Mouse (Mus musculus) liver, adult 2 months (tissue): ENCODE measurements around the gene Cyp1a2.

Source experiments
- CTCF ChIP-seq: fragments of 200-500 bp; IDR thresholded peaks from 2 replicates; pipeline ENCODE4 v1.5.1; 2011; ENCODE audit warnings: low read depth, low read length, control low read depth
- POLR2A ChIP-seq: fragments of 200-500 bp; IDR thresholded peaks from 2 replicates; pipeline ENCODE4 v1.6.1; 2011; ENCODE audit warnings: low read length, control low read depth; ENCODE audit not compliant: insufficient read depth; ENCODE audit errors: extremely low read depth

GRCm38 (mm10) chr9:57708068-57708719, 24.7 kb upstream of the Cyp1a2 start, which contains the start of gene Edc3:
- TF ChIP-seq CTCF: no peak
- TF ChIP-seq POLR2A: peak; percentile 59; the same call in 1 of the 2 replicates
